Mouse (Mus musculus) ovary, adult 18-20 months (tissue): ENCODE data around the gene Grb14.

ENCODE experiments used
- DNase-seq: peaks from one replicate; pipeline ENCODE4 v3.0.0; 2022; ENCODE audit warnings: low spot score, mixed read lengths

The Grb14 gene

DNA sequence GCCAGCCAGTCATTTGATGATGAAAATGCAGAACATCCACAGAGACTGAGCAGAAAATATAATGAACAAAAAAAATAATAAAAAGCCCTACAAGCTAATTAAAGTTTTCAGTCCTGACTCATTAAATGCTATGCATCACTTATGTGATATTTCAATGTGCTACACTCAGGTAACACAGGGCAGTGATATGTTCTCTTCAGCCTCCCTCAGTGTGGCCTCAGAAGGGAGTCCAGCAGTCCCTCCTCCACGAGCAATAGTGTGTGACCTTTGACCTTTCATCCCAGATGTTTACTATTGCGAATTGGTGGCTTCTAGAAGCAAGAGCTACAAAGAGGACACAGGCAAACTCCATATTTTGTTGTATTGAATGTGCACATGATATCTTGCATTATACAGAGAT, 146.5 kb downstream of the Grb14 start:
- DNase-seq, result no peak
